Mouse (Mus musculus): ENCODE measurements around the gene Gck. TPM values are rescaled to one million over a fixed set of nuclear protein-coding genes. Genes with fewer than 3 reads are reported as not detected.

Gck gene
- polyA plus RNA-seq, 1 experiment from 2014 or later = 0.75 TPM

DNA sequence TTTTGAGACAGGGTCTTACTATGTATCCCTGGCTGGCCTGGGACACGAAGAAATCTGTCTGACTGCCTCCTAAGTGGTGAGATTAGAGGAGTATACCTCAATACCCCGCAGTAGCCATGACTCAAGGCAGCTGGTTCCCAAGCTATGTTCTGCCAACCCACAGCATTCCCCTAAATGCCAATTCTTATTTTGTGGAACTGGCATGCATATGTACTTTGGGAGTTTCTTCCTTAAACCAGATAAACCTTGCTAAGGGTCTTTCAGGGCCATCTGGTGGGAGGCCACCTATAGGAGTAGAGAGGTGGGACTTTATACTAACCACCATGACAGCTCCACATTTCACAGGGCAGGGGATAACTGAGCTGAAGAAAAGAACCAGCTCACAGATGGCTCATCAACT, 46.0 kb downstream of the Gck start:
- Histone ChIP-seq H3K4me1 (ENCODE audit: control insufficient read depth, insufficient read depth, low read length) (peaks cover 12% of the 10 kb centered on the region; the same call in 1 of the 2 replicates), H3K27ac (ENCODE audit: low read length) (no peak overlapping the region), H3K4me3 (ENCODE audit: low read depth, low read length) (no peak overlapping the region), H3K27me3 (ENCODE audit: control insufficient read depth, insufficient read depth, low read length) (no peaks in the 10 kb centered on the region), H3K9me3 (ENCODE audit: control insufficient read depth, low read depth, low read length) (no peaks in the 10 kb centered on the region), H3K36me3 (ENCODE audit: control insufficient read depth, insufficient read depth, low read length) (no peaks in the 10 kb centered on the region), H3K9ac (replicated peaks; ENCODE audit: low read depth, low read length) (no peak overlapping the region), H3K4me2 (replicated peaks; ENCODE audit: low read depth, low read length) (no peak overlapping the region)
- WGBS = 82% methylated on average over 2 of the region's 2 CpGs
- ATAC-seq (ENCODE audit: insufficient number of reproducible peaks, insufficient read depth, low FRiP score, low read depth) = no peak

DNA sequence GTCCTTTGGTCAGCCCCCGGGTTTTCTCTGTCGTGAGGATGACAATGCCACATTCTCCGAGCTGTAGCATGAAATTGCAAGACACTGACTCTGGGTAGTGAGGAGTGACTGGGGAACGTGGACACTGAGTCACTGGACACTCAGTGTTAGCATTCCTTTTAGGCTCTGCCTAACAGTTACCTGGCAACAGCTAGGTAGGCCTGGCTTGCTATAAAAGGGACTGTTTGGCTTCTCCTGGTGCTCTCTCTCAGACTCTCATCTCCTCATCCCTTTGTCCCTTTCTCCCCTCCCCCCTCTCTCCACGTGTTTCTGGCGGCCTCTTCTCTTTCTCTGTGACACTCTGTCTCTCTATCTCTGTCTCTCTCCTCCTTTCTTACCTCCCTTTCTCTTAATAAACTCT, 47.5 kb downstream of the Gck start:
- H3K4me1 ChIP-seq (ENCODE audit: control insufficient read depth, insufficient read depth, low read length) = peaks cover 17% of the 10 kb centered on the region
- no peak overlapping the region; the same call in 1 of the 2 replicates for H3K27ac ChIP-seq (ENCODE audit: low read length)
- H3K9ac ChIP-seq (replicated peaks; ENCODE audit: low read depth, low read length) = peak overlapping the region; percentile 37
- H3K27me3 ChIP-seq (ENCODE audit: control insufficient read depth, insufficient read depth, low read length) = no peaks in the 10 kb centered on the region
- H3K9me3 ChIP-seq (ENCODE audit: control insufficient read depth, low read depth, low read length) = no peaks in the 10 kb centered on the region
- peak overlapping the region; percentile 33 for H3K4me3 ChIP-seq (ENCODE audit: low read depth, low read length)
- no peaks in the 10 kb centered on the region for H3K36me3 ChIP-seq (ENCODE audit: control insufficient read depth, insufficient read depth, low read length)
- peak; percentile 21; the same call in 1 of the 2 replicates for ATAC-seq (ENCODE audit: insufficient number of reproducible peaks, insufficient read depth, low FRiP score, low read depth)
- WGBS = 13% methylated on average over 6 of the region's 6 CpGs
- H3K4me2 ChIP-seq (replicated peaks; ENCODE audit: low read depth, low read length) = peak overlapping the region; percentile 50

DNA sequence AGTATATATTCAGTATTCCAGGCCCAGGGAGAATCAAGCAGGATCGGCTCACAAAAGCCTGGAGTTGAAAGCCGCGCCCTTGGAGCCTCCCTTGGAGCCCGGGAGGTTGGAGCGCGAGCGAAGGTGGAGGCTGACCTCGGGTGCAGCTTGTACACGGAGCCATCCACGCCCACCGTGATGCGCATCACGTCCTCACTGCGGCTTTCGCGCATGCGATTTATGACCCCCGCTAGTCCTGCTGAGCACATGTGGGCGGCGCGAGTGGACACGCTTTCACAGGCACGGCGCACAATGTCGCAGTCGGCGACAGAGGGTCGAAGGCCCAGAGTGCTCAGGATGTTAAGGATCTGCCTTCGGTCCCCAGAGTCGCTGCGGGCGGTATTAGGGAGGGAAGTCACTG, 47.9 kb downstream of the Gck start:
- peak; percentile 74; the same call in 1 of the 2 replicates for ATAC-seq (ENCODE audit: insufficient number of reproducible peaks, insufficient read depth, low FRiP score, low read depth)
- Histone ChIP-seq H3K36me3 (ENCODE audit: control insufficient read depth, insufficient read depth, low read length) (no peaks in the 10 kb centered on the region), H3K27me3 (ENCODE audit: control insufficient read depth, insufficient read depth, low read length) (no peaks in the 10 kb centered on the region), H3K9ac (replicated peaks; ENCODE audit: low read depth, low read length) (peak overlapping the region; percentile 37), H3K4me3 (ENCODE audit: low read depth, low read length) (peak overlapping the region; percentile 33), H3K4me2 (replicated peaks; ENCODE audit: low read depth, low read length) (peak overlapping the region; percentile 50), H3K4me1 (ENCODE audit: control insufficient read depth, insufficient read depth, low read length) (peaks cover 17% of the 10 kb centered on the region), H3K27ac (ENCODE audit: low read length) (peak overlapping the region; percentile 10; the same call in 1 of the 2 replicates), H3K9me3 (ENCODE audit: control insufficient read depth, low read depth, low read length) (no peaks in the 10 kb centered on the region)
- WGBS = 1% methylated on average over 32 of the region's 32 CpGs

DNA sequence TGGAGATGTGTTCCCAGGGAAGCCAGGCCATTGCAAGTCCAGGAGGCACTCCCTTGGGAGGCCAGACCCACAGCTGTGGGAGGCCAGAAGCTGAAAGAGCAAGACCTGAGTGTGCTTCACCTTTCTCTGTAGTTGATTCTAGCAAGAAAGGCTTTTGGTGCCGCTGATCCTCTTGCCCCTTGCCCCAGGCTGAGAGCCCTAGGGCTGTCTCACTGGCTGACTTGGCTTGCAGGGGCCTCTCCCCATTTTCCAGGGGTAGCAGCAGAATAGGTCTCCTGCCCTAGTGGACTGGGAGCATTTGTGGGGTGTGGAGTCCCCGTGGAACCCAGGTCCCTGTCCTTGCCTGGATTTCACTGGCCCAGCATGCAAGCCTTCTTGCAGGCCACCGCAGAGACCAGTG, 48.6 kb downstream of the Gck start:
- Histone ChIP-seq H3K4me2 (replicated peaks; ENCODE audit: low read depth, low read length) (peak overlapping the region; percentile 50), H3K27ac (ENCODE audit: low read length) (peak overlapping the region; percentile 10; the same call in 1 of the 2 replicates), H3K4me3 (ENCODE audit: low read depth, low read length) (peak overlapping the region; percentile 33; the same call in 1 of the 2 replicates), H3K4me1 (ENCODE audit: control insufficient read depth, insufficient read depth, low read length) (peaks cover 17% of the 10 kb centered on the region), H3K9ac (replicated peaks; ENCODE audit: low read depth, low read length) (peak overlapping the region; percentile 37; the same call in 1 of the 2 replicates), H3K9me3 (ENCODE audit: control insufficient read depth, low read depth, low read length) (no peaks in the 10 kb centered on the region), H3K27me3 (ENCODE audit: control insufficient read depth, insufficient read depth, low read length) (no peaks in the 10 kb centered on the region), H3K36me3 (ENCODE audit: control insufficient read depth, insufficient read depth, low read length) (no peaks in the 10 kb centered on the region)
- 16% methylated on average over 3 of the region's 3 CpGs for WGBS
- ATAC-seq (ENCODE audit: insufficient number of reproducible peaks, insufficient read depth, low FRiP score, low read depth) = no peak

DNA sequence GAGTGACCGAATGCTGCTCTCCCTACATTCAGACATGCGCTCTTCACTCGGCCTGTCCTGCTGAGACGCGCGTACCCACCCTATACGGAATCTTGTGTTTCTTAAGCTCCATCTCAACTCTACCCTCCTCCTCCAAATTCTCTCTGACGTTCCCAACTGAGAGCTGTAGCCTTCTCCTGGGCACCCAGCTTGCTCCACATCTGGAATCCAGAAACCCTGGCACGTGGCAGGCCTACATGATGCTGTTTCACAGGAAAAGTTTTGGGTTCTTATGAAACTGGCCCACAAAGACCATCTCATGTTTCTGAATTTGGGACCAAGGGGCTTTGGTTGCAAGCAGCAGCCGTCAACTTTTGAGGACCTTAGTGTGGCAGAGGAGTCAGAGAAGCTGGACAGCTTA, 50.6 kb downstream of the Gck start:
- H3K9ac ChIP-seq (replicated peaks; ENCODE audit: low read depth, low read length) = no peak overlapping the region
- 95% methylated on average over 10 of the region's 10 CpGs for WGBS
- H3K4me1 ChIP-seq (ENCODE audit: control insufficient read depth, insufficient read depth, low read length) = peaks cover 17% of the 10 kb centered on the region
- H3K36me3 ChIP-seq (ENCODE audit: control insufficient read depth, insufficient read depth, low read length) = no peaks in the 10 kb centered on the region
- no peaks in the 10 kb centered on the region for H3K27me3 ChIP-seq (ENCODE audit: control insufficient read depth, insufficient read depth, low read length)
- H3K9me3 ChIP-seq (ENCODE audit: control insufficient read depth, low read depth, low read length) = no peaks in the 10 kb centered on the region
- H3K4me3 ChIP-seq (ENCODE audit: low read depth, low read length) = no peak overlapping the region
- H3K27ac ChIP-seq (ENCODE audit: low read length) = no peak overlapping the region
- H3K4me2 ChIP-seq (replicated peaks; ENCODE audit: low read depth, low read length) = no peak overlapping the region
- ATAC-seq (ENCODE audit: insufficient number of reproducible peaks, insufficient read depth, low FRiP score, low read depth) = no peak

DNA sequence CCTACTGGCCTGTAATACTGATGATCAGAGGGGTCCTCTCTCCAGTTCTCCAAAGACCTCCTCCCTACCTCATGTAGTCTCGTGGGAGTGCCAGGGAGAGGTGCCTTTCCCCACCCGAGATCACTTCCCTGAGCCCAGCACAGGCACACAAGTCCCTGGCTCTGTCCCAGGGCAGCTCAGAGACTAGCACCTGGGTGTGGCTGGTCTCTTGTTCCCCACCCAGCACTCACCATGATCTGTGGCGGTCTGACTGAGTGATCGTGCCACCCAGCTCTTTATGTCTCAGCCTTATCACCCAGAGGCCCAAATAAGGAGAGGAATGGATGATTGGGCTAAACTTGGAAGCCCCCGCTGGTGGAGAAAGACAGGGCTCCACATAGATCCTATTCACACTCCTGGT, 51.4 kb downstream of the Gck start, which contains the start of gene Myl7:
Myl7 (minus strand) TSS at position 252 of the 400 bp plus-strand sequence.
- 54% methylated on average over 5 of the region's 5 CpGs for WGBS
- no peaks in the 10 kb centered on the region for H3K36me3 ChIP-seq (ENCODE audit: control insufficient read depth, insufficient read depth, low read length)
- no peak within 1 kb of the TSS for H3K9ac ChIP-seq (replicated peaks; ENCODE audit: low read depth, low read length)
- no peak for ATAC-seq (ENCODE audit: insufficient number of reproducible peaks, insufficient read depth, low FRiP score, low read depth)
- H3K27me3 ChIP-seq (ENCODE audit: control insufficient read depth, insufficient read depth, low read length) = no peaks in the 10 kb centered on the region
- no peaks in the 10 kb centered on the region for H3K9me3 ChIP-seq (ENCODE audit: control insufficient read depth, low read depth, low read length)
- no peak within 1 kb of the TSS for H3K27ac ChIP-seq (ENCODE audit: low read length)
- no peak within 1 kb of the TSS for H3K4me3 ChIP-seq (ENCODE audit: low read depth, low read length)
- H3K4me2 ChIP-seq (replicated peaks; ENCODE audit: low read depth, low read length) = no peak within 1 kb of the TSS; the same call in 1 of the 2 replicates
- peaks cover 17% of the 10 kb centered on the region for H3K4me1 ChIP-seq (ENCODE audit: control insufficient read depth, insufficient read depth, low read length)

DNA sequence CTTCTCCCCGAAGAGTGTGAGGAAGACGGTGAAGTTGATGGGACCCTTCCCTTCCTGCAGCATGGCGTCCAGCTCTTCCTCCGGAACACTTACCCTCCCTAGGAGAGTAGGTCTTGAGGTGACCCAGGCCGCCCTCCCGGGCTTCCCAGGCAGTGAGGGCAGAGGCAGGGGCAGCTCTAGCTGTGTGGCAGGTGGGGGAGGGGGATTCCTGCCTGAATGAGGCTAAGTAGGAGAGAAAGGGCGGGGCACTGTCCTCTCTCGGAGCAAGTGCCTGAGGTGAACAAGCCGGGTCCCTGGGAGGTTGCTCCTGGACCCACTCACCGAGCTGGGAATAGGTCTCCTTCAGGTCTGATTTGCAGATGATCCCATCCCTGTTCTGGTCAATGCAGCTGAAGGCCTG, 52.0 kb downstream of the Gck start:
- no peaks in the 10 kb centered on the region for H3K9me3 ChIP-seq (ENCODE audit: control insufficient read depth, low read depth, low read length)
- WGBS = 23% methylated on average over 10 of the region's 10 CpGs
- no peak overlapping the region for H3K4me3 ChIP-seq (ENCODE audit: low read depth, low read length)
- H3K36me3 ChIP-seq (ENCODE audit: control insufficient read depth, insufficient read depth, low read length) = no peaks in the 10 kb centered on the region
- no peak overlapping the region for H3K27ac ChIP-seq (ENCODE audit: low read length)
- peaks cover 19% of the 10 kb centered on the region for H3K4me1 ChIP-seq (ENCODE audit: control insufficient read depth, insufficient read depth, low read length)
- ATAC-seq (ENCODE audit: insufficient number of reproducible peaks, insufficient read depth, low FRiP score, low read depth) = no peak; the same call in 1 of the 2 replicates
- H3K4me2 ChIP-seq (replicated peaks; ENCODE audit: low read depth, low read length) = no peak overlapping the region; the same call in 1 of the 2 replicates
- no peaks in the 10 kb centered on the region for H3K27me3 ChIP-seq (ENCODE audit: control insufficient read depth, insufficient read depth, low read length)
- H3K9ac ChIP-seq (replicated peaks; ENCODE audit: low read depth, low read length) = no peak overlapping the region

DNA sequence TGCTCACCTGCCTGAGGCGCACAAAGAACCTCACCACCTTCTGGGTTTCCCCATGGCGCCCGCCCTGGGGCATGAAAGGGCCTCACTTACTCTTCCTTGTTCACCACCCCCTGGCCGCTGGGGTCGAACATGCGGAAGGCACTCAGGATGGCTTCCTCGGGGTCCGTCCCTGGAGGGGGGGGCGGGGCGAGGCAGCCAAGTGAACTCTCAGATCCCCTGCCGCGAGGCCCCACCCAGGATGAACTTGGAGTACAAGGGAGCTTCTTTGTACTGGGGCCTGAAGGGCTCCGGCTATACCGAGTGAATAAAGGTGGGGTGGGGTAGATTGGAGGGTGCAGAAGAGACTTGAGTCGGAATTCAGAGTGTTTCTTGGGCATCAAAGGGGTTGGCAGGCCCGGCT, 52.7 kb downstream of the Gck start:
- Histone ChIP-seq H3K4me1 (ENCODE audit: control insufficient read depth, insufficient read depth, low read length) (peaks cover 21% of the 10 kb centered on the region), H3K4me3 (ENCODE audit: low read depth, low read length) (no peak overlapping the region), H3K27me3 (ENCODE audit: control insufficient read depth, insufficient read depth, low read length) (no peaks in the 10 kb centered on the region), H3K4me2 (replicated peaks; ENCODE audit: low read depth, low read length) (no peak overlapping the region; the same call in 1 of the 2 replicates), H3K9me3 (ENCODE audit: control insufficient read depth, low read depth, low read length) (no peaks in the 10 kb centered on the region), H3K27ac (ENCODE audit: low read length) (no peak overlapping the region), H3K9ac (replicated peaks; ENCODE audit: low read depth, low read length) (no peak overlapping the region), H3K36me3 (ENCODE audit: control insufficient read depth, insufficient read depth, low read length) (no peaks in the 10 kb centered on the region)
- no peak for ATAC-seq (ENCODE audit: insufficient number of reproducible peaks, insufficient read depth, low FRiP score, low read depth)
- WGBS = 18% methylated on average over 16 of the region's 16 CpGs

DNA sequence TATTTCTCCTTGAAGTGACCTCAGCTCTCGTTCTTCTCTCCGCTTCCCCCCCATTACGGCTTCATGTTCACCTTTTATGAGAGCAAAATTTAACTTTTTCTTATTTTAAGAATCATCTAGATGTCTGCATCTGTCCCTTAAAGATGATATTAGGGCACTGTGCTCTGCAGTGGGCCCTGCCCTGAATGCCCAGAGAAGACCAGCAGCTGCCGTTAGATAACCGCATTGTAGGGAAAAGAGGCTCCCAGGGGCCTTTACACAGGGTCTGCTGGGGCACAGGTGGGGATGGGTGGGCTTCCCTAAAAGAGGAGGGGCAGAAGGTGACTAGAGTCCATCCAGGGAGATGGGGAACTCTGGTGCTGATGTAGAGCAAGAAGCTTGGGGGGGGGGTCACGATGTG, 56.1 kb downstream of the Gck start:
- H3K27ac ChIP-seq (ENCODE audit: low read length) = no peak overlapping the region

More for the DNA sequence above, 56.1 kb downstream of the Gck start:
- Histone ChIP-seq H3K4me2 (replicated peaks; ENCODE audit: low read depth, low read length) (no peak overlapping the region), H3K36me3 (ENCODE audit: control insufficient read depth, insufficient read depth, low read length) (no peaks in the 10 kb centered on the region), H3K9ac (replicated peaks; ENCODE audit: low read depth, low read length) (no peak overlapping the region), H3K4me3 (ENCODE audit: low read depth, low read length) (no peak overlapping the region), H3K9me3 (ENCODE audit: control insufficient read depth, low read depth, low read length) (no peaks in the 10 kb centered on the region), H3K4me1 (ENCODE audit: control insufficient read depth, insufficient read depth, low read length) (peaks cover 15% of the 10 kb centered on the region), H3K27me3 (ENCODE audit: control insufficient read depth, insufficient read depth, low read length) (no peaks in the 10 kb centered on the region)
- ATAC-seq (ENCODE audit: insufficient number of reproducible peaks, insufficient read depth, low FRiP score, low read depth) = no peak
- WGBS = 70% methylated on average over 6 of the region's 6 CpGs

Measured in stomach, embryonic 14.5 days (tissue).